Mouse (Mus musculus): ENCODE measurements at regions not wholly inside any gene's neighbourhood (a gene's known extent, or its start where the extent isn't known, plus 50 kb on each side); places are given as distances from the start of the nearest gene placed in this dataset.
"Not testable (repeated sequence)": the region's sequence is repeated elsewhere in the genome, so short reads cannot be mapped to it uniquely, and the experiment has no call there.

- no peak for DNase-seq (ENCODE audit: low spot score)
Observed at GRCm38 (mm10) chr9:32940919-32941767, 305.1 kb downstream of the Ets1 start.

GRCm38 (mm10) chr9:32941768-32942030 is 305.7 kb downstream of the Ets1 start:
- no peak for DNase-seq (ENCODE audit: low spot score)

GRCm38 (mm10) chr9:32947221-32947620 is 311.2 kb downstream of the Ets1 start:
- no peak for DNase-seq (ENCODE audit: low spot score)

GRCm38 (mm10) chr9:32949036-32949435 is 313.0 kb downstream of the Ets1 start:
- no peak for DNase-seq (ENCODE audit: low spot score)

- no peak for DNase-seq (ENCODE audit: low spot score)
Observed at GRCm38 (mm10) chr9:32958716-32959115, 322.7 kb downstream of the Ets1 start.

GRCm38 (mm10) chr9:32959468-32959867 is 323.4 kb downstream of the Ets1 start:
- not testable (repeated sequence) for DNase-seq (ENCODE audit: low spot score)

- no peak for DNase-seq (ENCODE audit: low spot score)
Observed at GRCm38 (mm10) chr9:32962679-32963205, 326.7 kb downstream of the Ets1 start.

- no peak for DNase-seq (ENCODE audit: low spot score)
Observed at GRCm38 (mm10) chr9:32968446-32968845, 332.4 kb downstream of the Ets1 start.

- DNase-seq (ENCODE audit: low spot score): no peak
Observed at GRCm38 (mm10) chr9:32971421-32971820, 335.4 kb downstream of the Ets1 start.

GRCm38 (mm10) chr9:32971926-32972325 is 335.9 kb downstream of the Ets1 start:
- DNase-seq (ENCODE audit: low spot score): no peak

- no peak for DNase-seq (ENCODE audit: low spot score)
Observed at GRCm38 (mm10) chr9:32972431-32973052, 336.5 kb downstream of the Ets1 start.

- DNase-seq (ENCODE audit: low spot score): no peak
Observed at GRCm38 (mm10) chr9:32977732-32978131, 341.7 kb downstream of the Ets1 start.

GRCm38 (mm10) chr9:32980846-32981245 is 344.8 kb downstream of the Ets1 start:
- no peak for DNase-seq (ENCODE audit: low spot score)

GRCm38 (mm10) chr9:32983182-32983581 is 347.2 kb downstream of the Ets1 start:
- no peak for DNase-seq (ENCODE audit: low spot score)

GRCm38 (mm10) chr9:32986836-32987673 is 351.0 kb downstream of the Ets1 start:
- peak; percentile 16 for DNase-seq (ENCODE audit: low spot score)

- DNase-seq (ENCODE audit: low spot score): no peak
Observed at GRCm38 (mm10) chr9:32989006-32989405, 353.0 kb downstream of the Ets1 start.

- no peak for DNase-seq (ENCODE audit: low spot score)
Observed at GRCm38 (mm10) chr9:32998323-32998722, 362.3 kb downstream of the Ets1 start.

GRCm38 (mm10) chr9:33000691-33001164 is 364.7 kb downstream of the Ets1 start:
- no peak for DNase-seq (ENCODE audit: low spot score)

GRCm38 (mm10) chr9:33001165-33001949 is 365.3 kb downstream of the Ets1 start:
- DNase-seq (ENCODE audit: low spot score): no peak

- DNase-seq (ENCODE audit: low spot score): no peak
Observed at GRCm38 (mm10) chr9:33003880-33004279, 367.9 kb downstream of the Ets1 start.

GRCm38 (mm10) chr9:33004536-33004935 is 368.5 kb downstream of the Ets1 start:
- no peak for DNase-seq (ENCODE audit: low spot score)
